Comparison of ENCODE assay signal across 18 mouse cellular contexts in genomic region chr7:139779876-139780275, GRCm38 (mm10). TPM values are rescaled to one million over a fixed set of nuclear protein-coding genes. Genes with fewer than 3 reads are reported as not detected.
A peak's percentile ranks its signal among the peaks of the same experiment; 100 is the strongest.
DNase-seq lines count a peak whose midpoint lies in the region; ATAC-seq and TF ChIP-seq lines count a peak whose summit lies in the region.
"Had no signal": no experiment of that assay in that cellular context is flagged by ENCODE, and none has a peak within 500 bp of the region (broad histone marks: within the 10 kb centered on the region; RNA-seq: fewer than 3 reads in every experiment).

No protein-coding gene starts in this region.

- no peak for TF ChIP-seq CTCF in layer of hippocampus, adult 2 months (conservative IDR thresholded peaks at IDR 0.05)

- peak; percentile 8 for DNase-seq in cerebellum, adult 11-12 months
- DNase-seq in gastrocnemius, postnatal 10 days: peak; percentile 22
- DNase-seq in gastrocnemius, postnatal 4 days (ENCODE audit: low spot score in 2 of 2): no peak
- DNase-seq in layer of hippocampus, postnatal 14 days (ENCODE audit: low spot score in 2 of 2): peak; percentile 13 to 64
- DNase-seq in layer of hippocampus, adult 2 months (ENCODE audit: low spot score in 2 of 2): no peak
- peak; percentile 60 to 82 for DNase-seq in cerebellum, postnatal 14 days
- DNase-seq: adrenal gland, adult 8-10 months; B cell, adult 2 months had no signal

- ATAC-seq in cerebellum, adult (ENCODE audit: insufficient number of reproducible peaks, low FRiP score, low TSS enrichment): no peak
- ATAC-seq: CD4-positive, CD25-positive, alpha-beta regulatory T cell, adult 4 months; forebrain, embryonic 16.5 days; intestine, embryonic 15.5 days had no signal

- no peak overlapping the region for H3K4me3 ChIP-seq in layer of hippocampus, adult 2 months
- H3K4me3 ChIP-seq: embryonic facial prominence, embryonic 13.5 days; forebrain, embryonic 12.5 days; heart, embryonic 12.5 days; hindbrain, embryonic 10.5 days; intestine, embryonic 15.5 days had no signal

- H3K27ac ChIP-seq in layer of hippocampus, adult 2 months: no peak overlapping the region
- H3K27ac ChIP-seq: embryonic facial prominence, embryonic 13.5 days; forebrain, embryonic 12.5 days; hindbrain, embryonic 10.5 days; hindbrain, embryonic 14.5 days; intestine, embryonic 15.5 days had no signal

RNA-seq across cellular contexts. Expression of gene Adgra1, which starts 54.1 kb away (rescaled TPM):
- total RNA-seq in gastrocnemius, postnatal 10 days (2021): under 1 TPM; 0.20 to 0.26 TPM
- total RNA-seq in gastrocnemius, postnatal 4 days (2021): under 1 TPM; 0.05 TPM
- 10 to 100 TPM; 43.6 to 61.8 TPM for total RNA-seq in layer of hippocampus, postnatal 14 days (2021)
- 10 to 100 TPM; 45.8 to 48.8 TPM for total RNA-seq in layer of hippocampus, adult 2 months (2021)
- total RNA-seq: granulocyte monocyte progenitor cell, adult 5-6 weeks had no signal

Comparison
In these comparisons a context has a peak if more than half of its experiments do, and no peak if none do; other contexts are left out.
1. DNase-seq: peak in cerebellum, adult 11-12 months (single experiment), gastrocnemius, postnatal 10 days (single experiment), layer of hippocampus, postnatal 14 days (2 of 2) and cerebellum, postnatal 14 days (2 of 2); none in gastrocnemius, postnatal 4 days (0 of 2) and layer of hippocampus, adult 2 months (0 of 2).
2. RNA of gene Adgra1, which starts 54.1 kb away (total RNA-seq): 43.6 to 61.8 TPM in layer of hippocampus, postnatal 14 days and 45.8 to 48.8 TPM in layer of hippocampus, adult 2 months; 0.20 to 0.26 TPM in gastrocnemius, postnatal 10 days and 0.05 TPM in gastrocnemius, postnatal 4 days; every median in the first group is over 10 times any median in the second.